Mouse (Mus musculus): Measurements from ENCODE around the gene Itch. TPM values are rescaled to one million over a fixed set of nuclear protein-coding genes. Genes with fewer than 3 reads are reported as not detected.

Gene Itch
- total and polyA plus RNA-seq, 3 experiments: 15.2 to 53.6 (median 18.1) TPM

DNA sequence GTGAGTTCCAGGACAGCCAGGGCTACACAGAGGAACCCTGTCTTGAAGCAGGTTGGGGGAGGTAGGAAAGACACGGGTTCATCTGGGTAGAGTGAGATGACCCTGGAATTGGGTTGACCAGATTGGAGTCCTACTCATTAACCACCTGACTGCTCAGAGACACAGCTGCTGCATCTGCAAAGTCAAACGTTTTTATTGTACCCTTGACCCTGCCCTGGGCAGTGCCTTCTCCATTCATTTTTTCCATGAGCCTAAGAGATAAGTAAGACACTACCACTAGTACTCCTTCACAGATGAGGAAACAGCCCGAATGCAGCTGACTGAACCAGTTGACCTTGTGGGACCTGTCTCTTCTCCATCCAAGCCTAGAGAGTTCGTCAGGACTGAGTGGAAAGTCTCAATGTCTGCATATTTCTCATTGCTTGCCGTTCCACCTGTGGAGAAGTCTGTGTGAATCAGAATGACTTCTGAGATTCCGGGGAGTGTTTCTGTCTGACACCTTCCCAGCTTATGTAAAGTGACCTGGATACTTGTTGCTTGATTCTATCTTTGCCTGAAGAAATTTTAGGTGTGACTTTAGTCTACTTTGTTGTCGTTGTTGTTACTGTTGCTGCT is 18.0 kb upstream of the Itch start:
- no peaks in the 10 kb centered on the region for H3K9me3 ChIP-seq (replicated peaks; ENCODE audit: insufficient read depth, low read length)
- DNase-seq (ENCODE audit: low read depth, low spot score): no peak
- H3K36me3 ChIP-seq (ENCODE audit: control insufficient read depth in 1 of 2, insufficient read depth in 2 of 2, low read length in 2 of 2): no peaks in the 10 kb centered on the region
- no peak overlapping the region for H3K4me3 ChIP-seq (ENCODE audit: control insufficient read depth in 1 of 2, insufficient read depth in 1 of 2, low read depth in 2 of 2, low read length in 2 of 2)
- H3K79me2 ChIP-seq (ENCODE audit: control insufficient read depth, insufficient read depth, low read length, poor library complexity): no peaks in the 10 kb centered on the region
- no peak overlapping the region for H3K9ac ChIP-seq (ENCODE audit: control insufficient read depth, low read depth, low read length, poor library complexity, severe bottlenecking)
- H3K4me1 ChIP-seq (ENCODE audit: control insufficient read depth in 1 of 2, insufficient read depth in 2 of 2, low read length in 2 of 2): no peaks in the 10 kb centered on the region
- H3K27me3 ChIP-seq (ENCODE audit: control insufficient read depth in 1 of 2, insufficient read depth in 2 of 2, low read length in 2 of 2): no peaks in the 10 kb centered on the region
- H3K27ac ChIP-seq (ENCODE audit: control insufficient read depth, low read depth, low read length): no peak overlapping the region
- TF ChIP-seq CHD2 (IDR thresholded peaks at IDR 0.05; ENCODE audit: low read length): no peak
- TF ChIP-seq TBP (IDR thresholded peaks at IDR 0.05; ENCODE audit: low read depth, low read length): no peak
- TF ChIP-seq KAT2A (conservative IDR thresholded peaks at IDR 0.05; ENCODE audit: low read depth, low read length): no peak
- TF ChIP-seq TAL1 (IDR thresholded peaks at IDR 0.05; ENCODE audit: low read length): no peak
- no peak for TF ChIP-seq ZMIZ1 (IDR thresholded peaks at IDR 0.05; ENCODE audit: low read depth, low read length)
- TF ChIP-seq ZNF384 (IDR thresholded peaks at IDR 0.05; ENCODE audit: low read depth, low read length): no peak
- no peak for TF ChIP-seq MEF2A (IDR thresholded peaks at IDR 0.05; ENCODE audit: extremely low read depth, insufficient replicate concordance, low read depth, low read length, poor library complexity, severe bottlenecking)
- TF ChIP-seq POLR2AphosphoS5 (IDR thresholded peaks at IDR 0.05; ENCODE audit: borderline replicate concordance, low read depth, low read length): no peak
- no peak for TF ChIP-seq MYB (IDR thresholded peaks at IDR 0.05; ENCODE audit: low read depth, low read length)

DNA sequence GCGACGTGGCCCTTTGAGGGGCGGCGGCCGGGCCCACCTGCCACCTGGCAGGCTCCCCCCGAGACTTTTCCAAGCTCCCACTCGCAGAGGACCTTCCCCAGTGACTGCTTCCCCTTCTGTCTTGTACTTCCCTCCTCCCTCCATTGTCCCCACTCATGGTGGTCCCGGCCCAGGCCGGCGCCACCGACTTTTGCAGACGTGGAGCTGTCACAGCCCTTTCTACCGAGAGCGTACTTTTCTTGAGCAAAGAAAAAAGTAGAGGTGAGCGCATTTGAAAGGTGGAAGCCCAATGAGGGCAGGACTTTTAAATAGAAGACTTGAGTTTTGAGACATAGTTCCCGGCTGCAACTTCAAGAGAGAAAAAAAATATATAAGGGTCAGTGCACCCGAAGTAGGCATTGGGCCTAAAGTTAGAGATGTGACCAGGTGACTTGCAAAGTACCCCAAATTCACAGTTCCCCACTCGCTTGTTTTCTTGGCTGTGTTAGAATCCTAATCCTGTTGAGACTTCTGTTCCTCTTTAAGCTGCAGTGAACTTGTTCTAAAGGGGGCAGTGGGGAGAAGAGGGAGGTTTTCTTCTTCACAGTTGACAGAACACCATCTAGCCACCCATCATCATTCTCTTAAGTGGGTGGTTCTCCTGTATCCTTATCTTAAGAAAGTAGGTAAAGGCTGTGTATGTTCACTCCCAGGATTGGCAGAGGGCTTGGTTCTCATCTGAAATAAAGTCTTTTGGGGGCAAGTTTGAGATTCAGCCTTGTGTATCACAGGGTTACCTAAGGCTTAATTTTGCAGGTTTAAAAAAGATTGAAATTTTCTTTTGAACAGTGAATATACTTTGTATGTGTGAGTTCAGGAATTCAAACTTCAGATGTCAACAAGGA is 910 bp downstream of the Itch start:
- Histone ChIP-seq H3K79me2 (ENCODE audit: control insufficient read depth, insufficient read depth, low read length, poor library complexity) (peaks cover 18% of the 10 kb centered on the region), H3K27ac (ENCODE audit: control insufficient read depth, low read depth, low read length) (peak overlapping the region; percentile 21; the same call in 1 of the 2 replicates), H3K36me3 (ENCODE audit: control insufficient read depth in 1 of 2, insufficient read depth in 2 of 2, low read length in 2 of 2) (peaks cover 9 to 26% of the 10 kb centered on the region in 2 experiments), H3K4me1 (ENCODE audit: control insufficient read depth in 1 of 2, insufficient read depth in 2 of 2, low read length in 2 of 2) (peaks cover 16 to 22% of the 10 kb centered on the region in 2 experiments), H3K9ac (ENCODE audit: control insufficient read depth, low read depth, low read length, poor library complexity, severe bottlenecking) (peak overlapping the region; percentile 88), H3K4me3 (ENCODE audit: control insufficient read depth in 1 of 2, insufficient read depth in 1 of 2, low read depth in 2 of 2, low read length in 2 of 2) (peak overlapping the region; percentile 81 to 100), H3K9me3 (replicated peaks; ENCODE audit: insufficient read depth, low read length) (no peaks in the 10 kb centered on the region), H3K27me3 (ENCODE audit: control insufficient read depth in 1 of 2, insufficient read depth in 2 of 2, low read length in 2 of 2) (no peaks in the 10 kb centered on the region)
- peak; percentile 68 for DNase-seq (ENCODE audit: low read depth, low spot score)
- TF ChIP-seq RAD21 (IDR thresholded peaks at IDR 0.05; ENCODE audit: low read depth, low read length): no peak
- no peak for TF ChIP-seq CHD2 (IDR thresholded peaks at IDR 0.05; ENCODE audit: low read length)
- TF ChIP-seq MYB (IDR thresholded peaks at IDR 0.05; ENCODE audit: low read depth, low read length): no peak
- TF ChIP-seq MAX (IDR thresholded peaks at IDR 0.05; ENCODE audit: low read length): no peak
- TF ChIP-seq HCFC1 (IDR thresholded peaks at IDR 0.05; ENCODE audit: low read depth, low read length): no peak
- no peak for TF ChIP-seq TBP (IDR thresholded peaks at IDR 0.05; ENCODE audit: low read depth, low read length)
- no peak for TF ChIP-seq ETS1 (IDR thresholded peaks at IDR 0.05; ENCODE audit: low read depth, low read length)
- no peak for TF ChIP-seq CTCF (IDR thresholded peaks at IDR 0.05 in 2 of 3, conservative IDR thresholded peaks at IDR 0.05 in 1 of 3; ENCODE audit: control insufficient read depth in 1 of 3, insufficient read depth in 1 of 3, low read depth in 2 of 3, low read length in 3 of 3, poor library complexity in 1 of 3, severe bottlenecking in 1 of 3)
- TF ChIP-seq JUND (IDR thresholded peaks at IDR 0.05; ENCODE audit: low read depth, low read length): no peak
- no peak for TF ChIP-seq NELFE (IDR thresholded peaks at IDR 0.05; ENCODE audit: low read depth, low read length)
- TF ChIP-seq POLR2AphosphoS5 (IDR thresholded peaks at IDR 0.05; ENCODE audit: borderline replicate concordance, low read depth, low read length): no peak
- no peak for TF ChIP-seq MYC (IDR thresholded peaks at IDR 0.05; ENCODE audit: low read depth, low read length)
